Mouse (Mus musculus) heart, adult 18-20 months (tissue): ENCODE measurements at regions not wholly inside any gene's neighbourhood (a gene's known extent, or its start where the extent isn't known, plus 50 kb on each side); places are given as distances from the start of the nearest gene placed in this dataset.
"Not testable (repeated sequence)": the region's sequence is repeated elsewhere in the genome, so short reads cannot be mapped to it uniquely, and the experiment has no call there.

Source experiments
- DNase-seq, 2 experiments: peaks; one replicate each; pipeline ENCODE4 v3.0.0; 2021 to 2022; ENCODE audit warnings: mixed read lengths in 1 of 2

DNA sequence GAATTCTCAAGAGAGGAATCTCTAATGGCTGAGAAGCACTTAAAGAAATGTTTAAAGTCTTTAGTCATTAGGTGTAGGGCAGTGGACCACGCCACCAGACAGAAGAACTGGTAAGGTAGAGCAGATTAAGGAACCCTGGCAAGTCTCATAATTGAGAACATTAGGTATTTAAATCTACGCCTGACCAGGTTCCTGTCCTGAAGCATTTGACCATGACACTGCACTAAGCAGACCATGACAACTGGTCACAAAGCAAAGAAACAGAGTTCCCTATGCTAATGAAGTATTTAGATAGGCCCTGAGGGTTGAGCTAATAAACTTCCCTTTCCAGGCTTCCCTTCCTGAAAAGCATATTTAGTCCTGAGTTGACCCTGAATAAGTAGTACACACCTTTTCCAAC lies 562.3 kb downstream of the Cdh11 start:
- DNase-seq = no peak

GRCm38 (mm10) chr8:102205633-102206032 lies 579.8 kb downstream of the Cdh11 start:
- no peak for DNase-seq

DNA sequence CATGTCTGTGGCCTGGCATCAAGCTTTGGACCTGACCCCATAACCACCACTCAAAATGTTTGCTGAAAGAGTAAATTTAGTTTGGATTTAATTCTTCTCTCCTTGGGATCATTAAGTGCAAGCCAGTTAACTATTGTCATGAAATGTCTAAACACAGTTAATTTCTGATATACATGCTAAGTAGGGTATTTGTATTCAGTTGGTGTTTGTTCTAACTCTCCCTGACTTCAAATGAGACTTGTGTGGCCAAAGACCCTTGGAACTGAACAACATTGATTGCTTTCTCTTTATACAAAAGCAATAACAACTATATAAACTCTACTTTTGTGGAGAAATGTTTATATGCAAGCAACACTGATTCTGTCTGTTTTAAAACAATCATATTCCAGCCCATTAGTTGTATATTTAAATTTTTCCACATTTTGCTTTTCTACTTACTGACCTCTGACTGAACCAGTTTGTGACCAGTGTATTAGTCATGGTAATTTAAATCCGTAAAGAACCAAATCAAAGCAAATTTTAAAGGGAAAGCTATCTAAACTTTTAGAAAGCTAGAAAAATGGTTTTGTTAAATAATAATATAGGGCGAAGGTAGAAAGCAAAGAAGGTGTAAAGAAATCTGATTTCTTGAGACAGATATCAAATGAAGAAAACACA lies 625.8 kb downstream of the Cdh11 start:
- no peak for DNase-seq

- DNase-seq = no peak
Measured at GRCm38 (mm10) chr8:102118657-102119056, 666.8 kb downstream of the Cdh11 start.

GRCm38 (mm10) chr8:102116846-102117403 lies 668.5 kb downstream of the Cdh11 start:
- DNase-seq = peak in 1 of 2 experiments; percentile 1

- no peak for DNase-seq
Measured at GRCm38 (mm10) chr8:102103773-102104172, 681.7 kb downstream of the Cdh11 start.

GRCm38 (mm10) chr8:102096726-102097125 lies 688.7 kb downstream of the Cdh11 start:
- DNase-seq = no peak

GRCm38 (mm10) chr8:102085927-102086326 lies 699.5 kb downstream of the Cdh11 start:
- no peak for DNase-seq

GRCm38 (mm10) chr8:102075611-102076010 lies 709.8 kb downstream of the Cdh11 start:
- DNase-seq = no peak

DNA sequence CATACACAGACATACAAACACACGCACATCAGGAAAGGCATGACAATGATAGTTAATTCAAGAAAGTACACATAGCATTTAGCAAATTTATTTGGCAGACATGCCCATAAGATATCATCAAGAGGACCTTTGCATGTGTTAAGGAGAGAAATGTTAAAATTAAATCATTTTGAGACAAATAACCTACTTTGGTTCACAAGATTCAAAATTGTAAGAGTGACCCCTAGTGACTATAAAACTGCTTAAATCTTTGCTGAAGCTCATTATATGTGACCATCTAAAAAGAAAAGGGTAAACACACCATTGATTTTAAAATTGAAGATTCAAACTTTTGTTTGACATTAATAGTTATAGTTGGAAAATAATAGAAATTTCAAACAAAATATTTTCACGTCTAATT lies 721.3 kb downstream of the Cdh11 start:
- no peak for DNase-seq

GRCm38 (mm10) chr8:102053429-102053828 lies 732.0 kb downstream of the Cdh11 start:
- DNase-seq = no peak

GRCm38 (mm10) chr8:102026956-102027927 lies 758.2 kb downstream of the Cdh11 start:
- DNase-seq = no peak

GRCm38 (mm10) chr8:102024472-102024871 lies 761.0 kb downstream of the Cdh11 start:
- DNase-seq = no peak

- no peak for DNase-seq
Measured at GRCm38 (mm10) chr8:102017776-102018175, 767.7 kb downstream of the Cdh11 start.

DNA sequence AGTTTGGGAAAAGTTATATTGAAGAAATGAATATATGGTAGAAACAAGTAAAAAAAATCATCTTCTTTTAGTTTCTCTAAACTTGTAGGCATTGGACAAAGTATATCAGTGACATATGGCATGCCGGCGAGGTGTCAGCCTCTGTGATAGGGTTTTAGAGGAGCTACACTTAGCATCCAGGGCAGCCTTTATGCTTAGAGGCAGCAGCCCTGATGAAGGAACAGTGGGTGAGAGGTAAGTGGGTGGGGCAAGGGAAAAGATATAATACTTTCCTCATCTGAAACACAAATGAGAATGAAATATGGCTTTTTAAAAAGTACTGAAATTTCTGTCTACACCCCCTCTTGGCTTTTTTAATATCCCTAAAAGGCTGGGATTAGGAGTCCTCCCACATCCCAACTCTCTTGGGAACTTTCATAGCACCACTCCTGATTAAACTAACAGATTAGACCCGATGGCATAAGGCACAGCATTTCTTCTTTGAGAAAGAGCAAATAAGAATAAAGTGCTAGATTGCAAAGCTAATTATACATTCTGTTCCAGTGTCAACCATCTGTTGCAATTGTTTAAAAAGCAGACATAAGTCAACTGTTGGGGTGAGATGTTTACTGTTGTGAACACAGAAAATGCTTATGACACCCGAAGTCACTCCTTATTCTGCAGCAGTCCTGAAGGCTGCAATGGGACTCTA lies 785.0 kb downstream of the Cdh11 start:
- DNase-seq = no peak

GRCm38 (mm10) chr8:101996761-101997160 lies 788.7 kb downstream of the Cdh11 start:
- not testable (repeated sequence) for DNase-seq

- no peak for DNase-seq
Measured at GRCm38 (mm10) chr8:101956832-101957231, 828.6 kb downstream of the Cdh11 start.

DNA sequence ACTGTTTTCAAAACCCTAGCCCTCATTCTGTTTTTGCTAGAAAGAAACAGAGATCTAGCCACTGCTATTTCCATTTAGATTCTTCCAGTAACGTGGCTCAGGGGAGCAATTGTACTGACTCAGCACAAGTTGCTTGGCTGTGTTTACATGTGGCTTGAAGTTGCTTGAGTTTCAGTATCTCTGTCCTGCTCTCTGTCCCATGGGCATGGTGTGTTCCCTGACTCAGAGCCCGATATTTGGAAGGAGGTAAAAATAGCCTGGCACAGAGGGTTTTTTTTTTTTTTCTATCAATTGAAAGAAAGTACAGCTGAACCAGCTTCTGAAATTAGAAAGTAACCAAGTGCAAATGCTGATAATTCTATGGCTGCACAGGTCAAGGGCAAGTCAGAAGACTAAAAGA lies 834.8 kb downstream of the Cdh11 start:
- DNase-seq = peak; percentile 31 to 69

DNA sequence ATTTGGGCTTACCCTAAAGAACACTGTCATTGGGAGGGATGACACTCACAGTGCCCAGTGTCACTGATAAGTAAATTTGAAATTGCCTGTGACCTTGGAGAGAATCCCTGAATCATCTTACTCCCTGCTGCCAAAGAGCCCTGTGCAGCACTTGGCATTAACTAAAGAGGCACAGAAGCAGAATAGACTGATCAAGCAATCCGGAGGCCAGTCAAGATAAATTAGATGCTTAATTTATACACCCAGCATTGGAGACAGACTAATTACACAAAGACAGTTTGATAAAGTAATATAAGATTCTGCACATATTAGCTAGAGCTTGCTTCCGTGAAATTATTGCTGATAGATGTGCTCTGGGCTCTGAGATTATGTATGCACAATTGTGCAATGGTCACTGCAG lies 847.6 kb downstream of the Cdh11 start:
- no peak for DNase-seq

DNA sequence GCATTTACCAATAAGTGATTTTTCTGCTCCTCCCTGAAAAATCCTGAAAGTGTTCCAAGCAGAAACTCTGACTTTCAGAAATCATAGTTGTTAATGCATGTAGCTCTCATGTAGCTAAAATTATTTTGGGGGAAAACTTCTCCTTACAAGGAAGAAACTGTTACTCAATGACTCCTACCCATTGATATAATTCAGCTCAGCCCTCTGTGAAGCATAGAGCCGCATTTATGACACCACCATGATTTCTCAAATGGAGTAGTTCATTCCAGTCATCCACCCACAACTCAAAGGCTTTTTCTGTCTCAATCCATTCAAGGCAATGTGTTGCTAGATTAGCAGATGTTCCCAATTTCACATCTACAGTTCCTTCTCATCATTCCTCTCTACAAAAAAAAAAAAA lies 871.8 kb downstream of the Cdh11 start:
- DNase-seq = no peak
